Mouse (Mus musculus): ENCODE measurements at regions not wholly inside any gene's neighbourhood (a gene's known extent, or its start where the extent isn't known, plus 50 kb on each side); places are given as distances from the start of the nearest gene placed in this dataset.

DNA sequence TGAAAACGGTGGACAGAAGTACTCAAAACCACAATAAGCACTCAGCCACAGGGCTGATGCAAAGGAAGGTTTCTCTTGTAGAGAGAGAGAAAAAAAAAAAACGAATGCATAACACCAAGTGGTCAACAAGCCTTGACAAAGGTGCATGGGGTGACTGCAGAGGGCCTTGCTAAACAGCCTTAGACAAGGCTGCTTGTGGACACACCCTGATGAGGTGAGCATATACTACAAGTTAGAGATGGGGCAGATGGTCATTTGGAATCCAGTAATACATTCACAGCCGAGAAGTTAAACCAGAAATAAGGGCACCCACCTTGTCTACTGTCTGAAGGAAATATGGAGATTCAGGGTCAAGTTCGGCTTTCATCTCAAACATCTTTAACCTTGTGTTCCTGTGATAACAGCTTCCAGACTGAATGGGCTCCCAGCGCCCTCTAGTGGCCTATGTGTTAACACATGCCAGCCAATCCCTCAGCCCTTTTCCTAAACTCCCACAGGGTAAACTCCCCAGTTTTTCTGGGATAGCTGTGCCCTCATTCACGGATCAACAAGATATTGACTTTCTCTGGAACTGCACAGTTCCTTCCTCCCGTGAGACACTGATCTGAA is 150.7 kb downstream of the Ptger3 start:
- Histone ChIP-seq H3K9me3 (ENCODE audit: control insufficient read depth, low read length) (no peaks in the 10 kb centered on the region), H3K36me3 (ENCODE audit: control insufficient read depth, insufficient read depth, low read length) (no peaks in the 10 kb centered on the region), H3K9ac (ENCODE audit: low read length) (no peak overlapping the region), H3K27me3 (ENCODE audit: control insufficient read depth, insufficient read depth, low read depth, low read length) (no peaks in the 10 kb centered on the region), H3K27ac (ENCODE audit: low read length) (no peak overlapping the region), H3K4me3 (ENCODE audit: low read length) (no peak overlapping the region), H3K4me2 (ENCODE audit: low read depth, low read length) (no peak overlapping the region), H3K4me1 (replicated peaks; ENCODE audit: control insufficient read depth, insufficient read depth, low read length) (no peaks in the 10 kb centered on the region)
- WGBS: 17% methylated on average over 7 of the region's 7 CpGs
- peak; percentile 57; the same call in 1 of the 2 replicates for ATAC-seq (ENCODE audit: low read depth)

DNA sequence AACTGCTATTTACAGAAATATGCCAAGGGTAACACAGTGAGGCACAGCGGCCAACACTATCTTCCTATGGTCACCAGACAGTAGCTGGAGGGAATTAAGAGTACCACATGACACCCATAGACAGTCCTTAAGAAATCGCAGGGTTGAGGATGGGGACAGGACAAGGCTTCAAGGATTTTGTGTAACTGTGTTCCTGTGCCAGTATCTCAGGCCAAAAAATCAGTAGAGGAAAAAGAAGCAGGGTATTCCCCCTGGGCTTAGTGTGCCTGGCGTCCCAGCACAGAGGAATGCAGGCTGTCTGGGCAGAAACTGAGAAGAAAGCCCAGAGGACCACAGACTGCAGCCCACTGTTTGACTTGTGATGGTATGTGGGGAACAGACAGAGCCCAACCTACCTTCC is 147.3 kb downstream of the Ptger3 start:
- peaks cover 8% of the 10 kb centered on the region; the same call in 1 of the 2 replicates for H3K4me1 ChIP-seq (replicated peaks; ENCODE audit: control insufficient read depth, insufficient read depth, low read length)
- no peak overlapping the region for H3K4me2 ChIP-seq (ENCODE audit: low read depth, low read length)
- H3K36me3 ChIP-seq (ENCODE audit: control insufficient read depth, insufficient read depth, low read length): no peaks in the 10 kb centered on the region
- 62% methylated on average over 3 of the region's 3 CpGs for WGBS
- H3K4me3 ChIP-seq (ENCODE audit: low read length): no peak overlapping the region
- no peaks in the 10 kb centered on the region for H3K27me3 ChIP-seq (ENCODE audit: control insufficient read depth, insufficient read depth, low read depth, low read length)
- no peak for ATAC-seq (ENCODE audit: low read depth)
- no peak overlapping the region for H3K27ac ChIP-seq (ENCODE audit: low read length)
- H3K9ac ChIP-seq (ENCODE audit: low read length): no peak overlapping the region
- H3K9me3 ChIP-seq (ENCODE audit: control insufficient read depth, low read length): no peaks in the 10 kb centered on the region

DNA sequence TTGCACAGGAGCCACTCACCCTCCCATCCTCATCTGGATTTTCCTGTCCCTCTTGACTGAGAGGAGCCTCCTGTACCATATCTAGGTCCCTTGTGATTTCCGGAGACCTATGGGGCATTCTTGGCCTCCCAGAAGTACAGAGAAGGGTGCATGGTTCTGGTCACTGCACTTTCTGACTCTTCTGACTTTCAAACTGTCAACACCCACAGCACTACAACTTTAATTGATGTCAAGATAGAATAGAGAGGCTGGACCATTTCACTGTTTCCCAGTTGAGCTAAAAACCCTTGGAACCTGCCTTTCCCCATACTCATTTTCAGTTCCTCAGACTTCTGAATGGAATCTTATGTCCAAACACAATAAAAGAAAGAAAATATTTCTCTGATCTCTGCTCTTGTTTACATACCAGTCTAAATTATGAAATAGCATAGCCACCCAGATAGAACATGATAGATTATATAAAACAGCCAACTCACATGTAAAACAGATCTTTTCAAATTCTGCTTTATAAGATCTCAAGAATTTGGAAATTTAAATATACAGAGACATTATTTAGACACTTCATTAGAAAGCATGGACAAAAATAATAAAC is 144.2 kb downstream of the Ptger3 start:
- Histone ChIP-seq H3K9me3 (ENCODE audit: control insufficient read depth, low read length) (no peaks in the 10 kb centered on the region), H3K9ac (ENCODE audit: low read length) (no peak overlapping the region), H3K4me2 (ENCODE audit: low read depth, low read length) (no peak overlapping the region), H3K4me3 (ENCODE audit: low read length) (no peak overlapping the region), H3K27me3 (ENCODE audit: control insufficient read depth, insufficient read depth, low read depth, low read length) (no peaks in the 10 kb centered on the region), H3K4me1 (replicated peaks; ENCODE audit: control insufficient read depth, insufficient read depth, low read length) (peaks cover 8% of the 10 kb centered on the region; the same call in 1 of the 2 replicates), H3K36me3 (ENCODE audit: control insufficient read depth, insufficient read depth, low read length) (no peaks in the 10 kb centered on the region), H3K27ac (ENCODE audit: low read length) (no peak overlapping the region)
- peak; percentile 84 for ATAC-seq (ENCODE audit: low read depth)
- 52% methylated on average over 1 of the region's 1 CpGs for WGBS

DNA sequence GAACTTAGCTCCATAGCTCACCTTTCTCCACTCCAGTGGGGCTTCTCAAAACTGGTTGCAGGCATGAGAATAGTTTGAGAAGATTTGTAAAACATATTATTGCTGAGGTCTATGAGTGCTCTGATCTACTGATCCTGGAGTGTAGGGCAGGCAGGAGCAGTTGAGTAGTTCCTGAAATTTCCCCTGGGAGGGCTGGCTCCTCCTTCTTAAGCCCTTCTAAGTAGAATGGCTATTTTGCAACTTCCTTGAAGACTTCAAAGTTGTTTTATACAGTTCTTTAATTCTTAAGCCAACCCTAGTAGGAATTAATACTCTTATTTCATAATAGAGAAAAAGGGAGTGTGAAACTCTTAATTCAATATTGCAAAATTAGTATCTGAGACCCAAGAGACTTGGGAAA is 133.3 kb downstream of the Ptger3 start:
- no peak overlapping the region for H3K9ac ChIP-seq (ENCODE audit: low read length)
- H3K36me3 ChIP-seq (ENCODE audit: control insufficient read depth, insufficient read depth, low read length): no peaks in the 10 kb centered on the region
- ATAC-seq (ENCODE audit: low read depth): no peak
- no peaks in the 10 kb centered on the region for H3K9me3 ChIP-seq (ENCODE audit: control insufficient read depth, low read length)
- no peaks in the 10 kb centered on the region for H3K4me1 ChIP-seq (replicated peaks; ENCODE audit: control insufficient read depth, insufficient read depth, low read length)
- no peak overlapping the region for H3K4me2 ChIP-seq (ENCODE audit: low read depth, low read length)
- no peaks in the 10 kb centered on the region for H3K27me3 ChIP-seq (ENCODE audit: control insufficient read depth, insufficient read depth, low read depth, low read length)
- no peak overlapping the region for H3K4me3 ChIP-seq (ENCODE audit: low read length)
- H3K27ac ChIP-seq (ENCODE audit: low read length): no peak overlapping the region

DNA sequence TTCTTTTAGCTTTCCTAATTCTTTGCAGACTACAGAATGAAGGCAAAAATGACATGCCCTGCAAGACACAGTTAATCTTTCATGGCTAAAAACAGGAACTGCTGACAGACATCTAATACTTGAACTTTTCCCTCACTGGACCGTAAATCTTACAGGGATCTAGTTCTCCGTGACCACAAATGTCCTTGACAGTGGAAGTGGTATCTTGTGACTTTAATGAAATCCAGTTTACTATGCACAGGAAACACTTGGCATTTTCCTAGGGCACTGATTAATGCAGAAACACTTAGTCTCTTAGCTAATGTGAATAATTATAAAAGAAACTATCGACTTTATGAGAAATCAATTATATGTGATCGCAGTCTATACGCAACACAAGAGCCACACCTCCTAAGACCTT is 131.8 kb downstream of the Ptger3 start:
- no peaks in the 10 kb centered on the region for H3K36me3 ChIP-seq (ENCODE audit: control insufficient read depth, insufficient read depth, low read length)
- H3K4me3 ChIP-seq (ENCODE audit: low read length): no peak overlapping the region
- H3K9ac ChIP-seq (ENCODE audit: low read length): no peak overlapping the region
- no peaks in the 10 kb centered on the region for H3K9me3 ChIP-seq (ENCODE audit: control insufficient read depth, low read length)
- ATAC-seq (ENCODE audit: low read depth): no peak
- H3K27ac ChIP-seq (ENCODE audit: low read length): no peak overlapping the region
- 74% methylated on average over 5 of the region's 5 CpGs for WGBS
- no peak overlapping the region for H3K4me2 ChIP-seq (ENCODE audit: low read depth, low read length)
- no peaks in the 10 kb centered on the region for H3K27me3 ChIP-seq (ENCODE audit: control insufficient read depth, insufficient read depth, low read depth, low read length)
- H3K4me1 ChIP-seq (replicated peaks; ENCODE audit: control insufficient read depth, insufficient read depth, low read length): no peaks in the 10 kb centered on the region

DNA sequence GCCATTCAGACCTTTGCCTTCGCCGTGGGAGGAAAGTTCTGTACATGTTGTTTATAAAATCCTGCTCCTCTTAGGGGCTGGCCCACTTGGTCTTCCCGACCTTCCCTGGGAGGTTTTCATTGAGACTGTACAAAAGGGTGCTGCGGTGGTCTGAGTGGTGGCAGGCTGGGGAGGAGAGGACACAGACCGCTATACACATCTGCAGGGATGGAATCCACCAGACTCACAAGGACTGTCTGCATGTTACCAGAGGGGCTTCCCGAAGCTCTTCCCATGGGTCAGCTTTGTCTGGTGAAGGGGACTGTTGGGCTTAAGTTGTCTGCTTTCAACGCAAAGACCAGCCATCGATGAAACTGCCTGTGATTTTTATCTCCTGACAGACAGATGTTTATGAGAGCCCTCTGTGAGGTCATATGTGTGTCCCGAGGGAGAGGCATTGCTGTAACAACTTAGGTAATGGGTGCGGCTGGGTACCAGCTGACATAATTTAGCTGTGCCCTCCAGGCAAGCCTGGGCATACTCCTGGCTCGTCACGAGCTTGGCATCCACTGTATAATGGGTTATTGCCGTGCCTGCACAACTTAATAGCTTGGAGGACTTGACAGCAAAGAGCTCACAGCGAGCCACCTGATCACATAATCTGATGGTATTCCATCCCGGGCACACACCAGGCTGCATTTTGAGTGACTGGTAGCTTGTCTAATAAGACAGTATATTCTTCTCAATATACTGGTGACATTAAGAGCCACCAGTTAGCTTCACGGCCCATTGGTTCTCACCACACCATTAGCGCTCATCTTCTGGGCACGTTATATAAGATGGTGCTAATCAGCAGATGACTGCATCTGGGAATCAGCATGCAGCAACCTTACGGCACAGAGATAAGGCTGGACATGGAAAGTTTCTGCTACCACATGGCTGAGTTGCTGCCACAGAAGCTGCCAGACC is 128.7 kb downstream of the Ptger3 start:
- ATAC-seq (ENCODE audit: low read depth): no peak
- WGBS: 60% methylated on average over 19 of the region's 19 CpGs

More for the DNA sequence above, 128.7 kb downstream of the Ptger3 start:
- Histone ChIP-seq H3K9ac (ENCODE audit: low read length) (no peak overlapping the region), H3K27ac (ENCODE audit: low read length) (no peak overlapping the region), H3K4me1 (replicated peaks; ENCODE audit: control insufficient read depth, insufficient read depth, low read length) (no peaks in the 10 kb centered on the region), H3K27me3 (ENCODE audit: control insufficient read depth, insufficient read depth, low read depth, low read length) (no peaks in the 10 kb centered on the region), H3K9me3 (ENCODE audit: control insufficient read depth, low read length) (no peaks in the 10 kb centered on the region), H3K4me3 (ENCODE audit: low read length) (no peak overlapping the region), H3K36me3 (ENCODE audit: control insufficient read depth, insufficient read depth, low read length) (no peaks in the 10 kb centered on the region), H3K4me2 (ENCODE audit: low read depth, low read length) (no peak overlapping the region)
